Mouse (Mus musculus) spleen, adult 18-20 months (tissue): Measurements from ENCODE around the gene Snx29.

ENCODE experiments used
- DNase-seq, 2 experiments: peaks; one replicate each; pipeline ENCODE4 v3.0.0; 2022; ENCODE audit warnings: mixed read lengths in 2 of 2

Snx29 gene

GRCm38 (mm10) chr16:11694386-11694785, 371.7 kb downstream of the Snx29 start:
- no peak for DNase-seq

- no peak for DNase-seq
Observed at GRCm38 (mm10) chr16:11696767-11697166, 374.1 kb downstream of the Snx29 start.

GRCm38 (mm10) chr16:11697710-11698357, 375.1 kb downstream of the Snx29 start:
- DNase-seq: no peak

DNA sequence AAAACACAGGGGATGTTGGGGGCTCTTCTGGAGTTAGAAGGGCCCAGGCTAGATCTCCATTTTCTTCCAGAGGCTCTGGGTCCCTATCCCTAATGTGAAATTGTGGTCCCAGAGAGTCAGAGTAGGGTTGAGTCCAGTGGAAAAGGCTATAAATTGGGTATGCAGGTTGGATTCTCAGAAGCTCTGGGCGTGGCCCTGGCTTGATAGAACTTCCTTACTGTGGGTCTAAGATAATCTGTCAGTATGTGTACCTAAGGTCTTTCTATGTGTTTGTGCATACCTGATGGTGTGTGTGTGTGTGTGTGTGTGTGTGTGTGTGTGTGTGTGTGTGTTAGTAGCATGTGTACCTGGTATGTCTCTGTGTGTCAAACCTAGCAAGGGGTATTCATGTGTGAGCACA, 378.9 kb downstream of the Snx29 start:
- no peak for DNase-seq

- DNase-seq: no peak
Observed at GRCm38 (mm10) chr16:11704096-11704495, 381.4 kb downstream of the Snx29 start.

- DNase-seq: no peak
Observed at GRCm38 (mm10) chr16:11705456-11705855, 382.7 kb downstream of the Snx29 start.

DNA sequence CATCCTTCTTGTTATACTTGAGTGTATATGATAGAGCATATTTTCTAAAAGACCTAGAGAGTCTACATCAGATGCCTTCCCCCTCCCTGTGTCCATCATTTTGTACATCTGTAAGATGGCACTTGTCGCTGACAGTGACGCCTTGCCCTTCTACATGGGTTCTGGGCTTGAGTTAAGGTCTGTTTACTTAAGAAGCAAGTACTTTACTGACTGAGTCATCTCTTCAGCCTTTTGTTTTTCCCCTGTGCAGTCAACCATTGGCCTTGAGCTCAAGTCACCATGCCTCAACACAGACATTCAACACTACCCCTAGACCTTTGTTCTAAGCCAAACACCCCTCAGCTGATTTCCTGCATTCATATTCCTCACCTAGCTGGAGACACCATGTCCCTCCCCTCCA, 385.4 kb downstream of the Snx29 start:
- DNase-seq: no peak

DNA sequence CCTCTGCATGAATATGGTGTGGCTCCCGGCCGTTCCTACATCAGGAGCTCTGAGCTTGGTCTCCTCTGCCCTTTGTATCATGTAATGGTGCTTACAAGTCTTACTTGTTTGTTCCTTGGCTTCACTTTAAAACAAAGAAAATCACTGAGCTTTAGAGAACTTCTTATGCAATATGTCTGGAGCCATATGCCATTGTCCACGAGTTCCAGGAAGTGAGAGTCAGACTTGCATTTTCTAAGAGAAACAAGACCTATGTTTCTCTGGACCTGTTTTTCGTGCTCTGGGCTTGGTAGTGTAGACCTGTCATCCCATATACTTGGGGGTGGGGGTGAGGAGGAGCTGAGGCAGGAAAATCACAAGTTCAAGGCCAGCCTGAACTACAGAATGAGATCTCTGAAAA, 386.7 kb downstream of the Snx29 start:
- DNase-seq: no peak

DNA sequence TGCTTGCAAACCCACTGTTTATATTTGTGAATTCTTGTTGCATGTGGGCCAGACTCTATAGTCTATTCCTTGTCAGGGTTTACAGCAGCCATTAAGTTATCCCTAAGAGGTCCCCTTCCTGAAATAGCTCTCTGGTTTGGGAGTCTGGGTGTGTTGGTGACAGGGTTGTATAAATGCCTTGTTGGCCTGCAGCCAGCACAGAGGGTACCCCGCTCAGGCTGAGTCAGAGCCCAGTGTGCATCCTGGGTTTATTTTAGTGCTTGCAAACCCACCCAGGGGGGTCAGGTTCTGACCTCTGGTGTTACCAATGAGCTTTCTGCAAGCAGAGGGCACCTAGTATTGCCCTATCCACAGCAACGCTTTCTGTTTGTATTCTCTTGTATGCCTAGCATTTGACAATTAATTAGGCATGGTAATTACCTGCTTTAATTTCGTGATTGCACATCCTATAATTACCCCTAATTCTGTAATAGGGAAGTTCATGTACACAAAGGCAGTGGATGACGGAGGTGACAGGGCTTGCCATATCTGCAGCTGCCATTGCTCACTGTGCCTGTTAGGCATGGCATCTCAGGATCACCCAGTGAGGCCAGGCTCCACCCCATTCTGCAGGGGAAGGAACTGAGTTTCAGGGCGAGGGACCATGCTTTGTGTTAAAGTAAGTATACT, 387.4 kb downstream of the Snx29 start:
- DNase-seq: no peak

DNA sequence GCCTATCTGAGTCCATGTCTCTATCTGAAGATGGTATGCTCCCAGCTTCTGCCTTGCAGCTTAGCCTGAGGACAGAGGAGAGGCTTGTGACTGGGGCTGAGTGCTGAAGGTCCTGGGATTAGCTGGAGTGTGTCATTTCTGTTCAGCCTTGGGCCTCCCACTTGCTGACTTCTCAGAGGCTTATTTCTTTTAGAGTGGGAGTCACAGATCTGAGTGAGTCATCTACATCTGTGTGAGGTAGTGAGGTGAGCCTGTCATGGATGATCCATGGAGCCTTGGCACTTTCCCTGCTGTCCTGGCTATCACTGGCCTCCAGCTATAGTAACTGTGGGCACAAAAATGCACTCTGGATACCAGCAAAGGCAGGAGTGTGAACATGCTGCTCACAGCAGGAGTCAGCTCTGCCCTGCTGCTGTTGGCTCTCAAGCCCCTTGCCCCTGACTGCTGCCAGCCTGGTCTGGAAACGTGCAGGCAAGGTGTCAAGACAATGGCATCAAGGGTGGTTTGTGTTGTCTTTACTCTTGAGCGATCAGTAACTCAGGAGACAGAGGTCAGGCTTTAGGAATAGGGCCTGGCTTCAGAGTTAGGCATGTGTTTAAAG, 390.7 kb downstream of the Snx29 start:
- no peak for DNase-seq

- no peak for DNase-seq
Observed at GRCm38 (mm10) chr16:11716932-11717331, 394.2 kb downstream of the Snx29 start.

- DNase-seq: no peak
Observed at GRCm38 (mm10) chr16:11725901-11726300, 403.2 kb downstream of the Snx29 start.

DNA sequence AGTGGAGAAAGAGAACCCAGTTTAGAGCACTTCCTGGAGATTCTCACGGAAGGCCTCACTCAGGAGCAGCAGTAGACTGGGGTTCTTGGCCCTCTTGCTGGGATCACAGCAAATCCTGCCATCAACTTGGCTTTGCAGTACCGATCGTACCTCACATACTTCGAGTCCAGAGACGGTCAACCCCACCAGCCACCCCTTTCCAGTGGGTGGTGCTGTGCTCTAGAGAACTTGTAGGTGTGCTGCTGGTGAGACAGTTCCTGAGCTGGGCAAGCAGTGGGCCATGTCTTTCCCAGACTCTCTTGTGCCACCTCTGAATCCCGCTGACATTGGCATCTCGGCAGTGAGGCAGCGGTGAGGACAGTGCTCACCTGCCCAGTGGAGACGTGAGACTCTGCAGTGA, 404.6 kb downstream of the Snx29 start:
- DNase-seq: no peak

- no peak for DNase-seq
Observed at GRCm38 (mm10) chr16:11728131-11728530, 405.4 kb downstream of the Snx29 start.

DNA sequence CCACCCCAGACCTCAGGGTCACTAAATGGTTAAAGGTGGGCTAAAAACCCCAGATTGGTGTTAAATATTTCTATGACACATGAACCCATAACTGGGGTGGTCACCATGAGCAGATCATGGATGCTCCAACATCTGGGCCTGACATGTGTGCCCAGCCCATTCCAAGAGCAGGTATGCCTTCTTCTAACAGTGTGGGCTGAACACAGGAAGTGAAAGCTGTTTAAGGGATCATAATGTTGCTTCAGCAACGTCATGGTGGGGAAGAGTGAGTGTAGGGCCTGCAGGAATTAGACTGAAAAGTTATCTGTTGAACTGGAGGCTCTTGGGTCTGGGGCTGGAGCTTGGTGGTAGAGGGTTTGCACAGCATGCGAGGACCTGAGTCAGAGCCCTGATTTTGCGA, 405.9 kb downstream of the Snx29 start:
- no peak for DNase-seq

DNA sequence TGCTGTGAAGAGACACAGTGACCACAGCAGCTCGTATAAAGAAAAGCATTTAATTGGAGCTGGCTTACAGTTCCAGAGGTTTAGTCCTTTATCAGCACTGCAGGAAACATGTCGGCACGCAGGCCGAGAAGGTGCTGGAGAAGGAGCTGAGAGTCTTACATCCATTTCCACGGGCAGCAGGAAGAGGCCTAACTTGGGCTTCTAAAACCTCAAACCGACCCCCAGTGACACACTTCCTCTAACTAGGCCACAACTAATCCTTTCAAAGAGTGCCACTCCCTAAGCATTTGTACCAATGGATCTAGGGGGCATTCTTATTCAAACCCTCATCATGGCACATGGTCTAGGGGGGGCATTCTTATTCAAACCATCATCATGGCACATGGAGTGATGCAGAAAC, 406.4 kb downstream of the Snx29 start:
- DNase-seq: no peak

DNA sequence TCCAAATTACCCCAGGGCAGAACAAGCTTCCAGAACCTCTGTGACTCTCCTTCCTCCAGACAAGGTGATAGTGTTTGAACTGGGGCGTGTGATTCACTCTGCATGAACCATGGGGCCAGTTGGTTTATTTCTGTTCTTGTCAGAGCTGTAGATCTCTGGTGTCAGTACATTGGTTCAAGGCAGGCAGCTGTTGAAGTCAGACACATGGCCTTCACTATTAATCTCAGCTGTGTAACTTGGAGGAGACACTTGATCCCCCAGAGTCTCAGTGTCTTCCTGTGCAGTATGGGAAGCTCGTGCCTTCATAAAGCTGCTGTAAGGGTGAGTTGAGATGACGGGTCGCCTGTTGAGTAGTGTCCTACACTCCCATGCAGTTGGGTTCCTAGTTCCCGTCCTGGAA, 407.1 kb downstream of the Snx29 start:
- DNase-seq: no peak

DNA sequence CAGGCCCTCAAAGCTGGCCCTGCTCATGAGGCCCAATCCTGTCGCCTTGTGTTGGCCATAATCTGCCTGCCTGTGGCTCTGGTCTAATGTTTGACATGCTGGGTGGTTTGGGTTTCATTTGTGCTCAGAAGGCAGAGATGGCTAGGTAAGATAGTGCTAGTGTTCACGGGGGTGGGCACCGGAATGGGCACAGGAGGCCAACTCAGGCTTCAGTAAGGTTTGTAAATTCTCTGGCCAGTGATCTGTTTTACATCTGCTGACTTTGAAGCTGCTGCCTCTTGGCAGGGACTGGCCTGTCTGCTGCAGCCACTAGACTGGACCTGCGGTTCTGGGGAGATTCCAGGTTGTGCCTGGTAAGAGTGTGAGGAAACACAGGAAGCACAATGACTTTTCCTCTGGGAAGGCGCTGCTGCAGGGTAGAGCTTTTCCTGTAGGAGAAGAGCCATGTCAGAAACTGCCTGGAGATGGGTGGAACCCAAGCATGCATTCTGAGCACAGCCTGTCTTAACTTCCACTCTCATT, 408.4 kb downstream of the Snx29 start:
- DNase-seq: no peak

- peak in 1 of 2 experiments; percentile 1 for DNase-seq
Observed at GRCm38 (mm10) chr16:11738341-11738740, 415.6 kb downstream of the Snx29 start.

GRCm38 (mm10) chr16:11741951-11742350, 419.2 kb downstream of the Snx29 start:
- no peak for DNase-seq

DNA sequence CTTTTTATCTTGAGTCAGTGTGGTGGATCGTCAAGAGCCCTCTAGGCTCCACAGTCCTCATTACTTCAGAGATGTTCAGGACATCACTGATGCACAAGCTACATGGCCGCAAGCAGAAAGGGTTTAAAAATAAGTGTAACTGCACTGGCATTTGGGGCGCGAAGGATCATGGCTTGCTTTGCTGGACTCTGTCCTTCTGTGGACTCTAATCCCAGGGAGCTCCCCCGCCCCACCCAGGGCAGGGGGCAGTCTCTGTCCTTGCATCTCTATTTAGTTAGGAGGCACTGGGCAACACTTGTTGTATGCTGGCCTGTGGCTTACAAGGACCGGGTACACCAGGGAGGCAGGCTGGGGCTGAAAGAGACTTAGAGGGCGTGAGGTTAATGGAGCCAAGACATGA, 419.6 kb downstream of the Snx29 start:
- DNase-seq: no peak

DNA sequence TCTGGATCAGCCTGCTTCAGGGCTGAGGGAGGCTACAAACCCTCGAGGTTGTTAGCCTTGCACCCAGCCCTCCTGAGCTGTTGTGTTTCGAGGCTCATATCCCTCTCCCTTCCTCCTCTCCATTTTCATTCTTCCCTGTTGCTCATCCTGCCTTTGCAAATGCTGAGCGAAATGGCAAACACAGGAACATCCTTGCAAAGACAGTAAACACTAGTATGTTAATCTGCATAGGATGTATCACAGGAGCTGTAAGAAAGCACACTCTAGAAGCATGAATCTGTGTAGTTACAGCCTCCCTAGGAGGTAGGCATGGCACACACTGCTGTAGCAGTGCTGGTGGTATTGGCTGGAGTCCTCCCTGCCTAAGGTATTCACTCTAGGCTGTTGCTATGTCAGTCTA, 420.3 kb downstream of the Snx29 start:
- no peak for DNase-seq

- no peak for DNase-seq
Observed at GRCm38 (mm10) chr16:11743724-11744123, 421.0 kb downstream of the Snx29 start.

DNA sequence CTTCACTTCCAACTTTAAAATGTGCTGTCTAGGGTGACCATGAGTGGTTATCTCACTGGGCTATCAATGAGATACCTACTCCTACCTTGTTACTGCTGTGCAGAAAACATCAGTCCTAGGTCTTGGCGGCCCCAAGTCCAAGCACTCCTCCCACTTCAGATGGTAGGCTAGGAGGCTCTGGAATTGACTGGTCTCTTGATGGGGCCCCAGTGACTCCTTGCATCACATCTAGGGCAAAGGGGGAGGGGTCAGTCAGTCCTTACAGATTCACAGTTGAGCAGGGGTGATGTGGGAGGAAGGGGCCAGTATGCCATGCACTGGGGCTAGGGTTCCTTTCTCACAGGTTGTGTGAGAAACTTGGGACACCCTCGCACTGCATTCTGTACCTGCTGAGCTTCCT, 423.3 kb downstream of the Snx29 start:
- DNase-seq: no peak
